ENCODE assay signal across 8 mouse cellular contexts in genomic region chr5:23418797-23419595, GRCm38 (mm10). TPM values are rescaled to one million over a fixed set of nuclear protein-coding genes. Genes with fewer than 3 reads are reported as not detected.
DNase-seq lines count a peak whose midpoint lies in the region; ATAC-seq lines count a peak whose summit lies in the region.

No protein-coding gene starts in this region.

- ATAC-seq in neural tube, embryonic 11.5 days (ENCODE audit: insufficient read depth, low FRiP score, low TSS enrichment), result no peak
- ATAC-seq in embryonic facial prominence, embryonic 15.5 days (ENCODE audit: insufficient number of reproducible peaks, low FRiP score, low TSS enrichment, low read depth), result no peak
- ATAC-seq in intestine, embryonic 15.5 days, result peak; percentile 24; the same call in 1 of the 2 replicates
- no peak for ATAC-seq in neural tube, embryonic 12.5 days (ENCODE audit: low FRiP score, low read depth)

- no peak for DNase-seq in neural tube, embryonic 11.5 days (ENCODE audit: low spot score)
- no peak for DNase-seq in neural tube, embryonic 10.5 days (ENCODE audit: extremely low spot score, low spot score)
- no peak for DNase-seq in urinary bladder, postnatal 25 days (ENCODE audit: low spot score)
- DNase-seq in frontal cortex, postnatal 25 days (ENCODE audit: low spot score in 2 of 2), result no peak
- DNase-seq in layer of hippocampus, adult 9-11 months, result no peak

- peak overlapping the region; percentile 43 for H3K9ac ChIP-seq in neural tube, embryonic 11.5 days (ENCODE audit: low read length)
- H3K9ac ChIP-seq in embryonic facial prominence, embryonic 15.5 days, result peak overlapping the region; percentile 50; the same call in 1 of the 2 replicates
- peak overlapping the region; percentile 70; the same call in 1 of the 2 replicates for H3K9ac ChIP-seq in intestine, embryonic 15.5 days
- H3K9ac ChIP-seq in neural tube, embryonic 12.5 days, result peak overlapping the region; percentile 76; the same call in 1 of the 2 replicates

- H3K4me1 ChIP-seq in neural tube, embryonic 11.5 days (ENCODE audit: control insufficient read depth, insufficient read depth, low read length), result peaks cover 46% of the 10 kb centered on the region
- peaks cover 63% of the 10 kb centered on the region for H3K4me1 ChIP-seq in embryonic facial prominence, embryonic 15.5 days
- H3K4me1 ChIP-seq in intestine, embryonic 15.5 days (replicated peaks), result peaks cover 39% of the 10 kb centered on the region
- H3K4me1 ChIP-seq in neural tube, embryonic 12.5 days, result peaks cover 61% of the 10 kb centered on the region

- H3K9me3 ChIP-seq in neural tube, embryonic 11.5 days (ENCODE audit: control insufficient read depth, low read length), result no peaks in the 10 kb centered on the region
- H3K9me3 ChIP-seq in embryonic facial prominence, embryonic 15.5 days (replicated peaks), result no peaks in the 10 kb centered on the region
- H3K9me3 ChIP-seq in intestine, embryonic 15.5 days, result no peaks in the 10 kb centered on the region
- H3K9me3 ChIP-seq in neural tube, embryonic 12.5 days, result no peaks in the 10 kb centered on the region

- H3K4me3 ChIP-seq in neural tube, embryonic 11.5 days (ENCODE audit: low read depth, low read length), result peak overlapping the region; percentile 38
- H3K4me3 ChIP-seq in embryonic facial prominence, embryonic 15.5 days (replicated peaks), result peak overlapping the region; percentile 57
- H3K4me3 ChIP-seq in intestine, embryonic 15.5 days (replicated peaks), result peak overlapping the region; percentile 56
- peak overlapping the region; percentile 46 for H3K4me3 ChIP-seq in neural tube, embryonic 12.5 days

- H3K27me3 ChIP-seq in neural tube, embryonic 11.5 days (ENCODE audit: control insufficient read depth, insufficient read depth, low read length), result no peaks in the 10 kb centered on the region
- no peaks in the 10 kb centered on the region for H3K27me3 ChIP-seq in embryonic facial prominence, embryonic 15.5 days
- no peaks in the 10 kb centered on the region for H3K27me3 ChIP-seq in intestine, embryonic 15.5 days (replicated peaks)
- no peaks in the 10 kb centered on the region for H3K27me3 ChIP-seq in neural tube, embryonic 12.5 days (replicated peaks)

- peak overlapping the region; percentile 74 for H3K27ac ChIP-seq in neural tube, embryonic 11.5 days (ENCODE audit: low read depth, low read length)
- peak overlapping the region; percentile 94 for H3K27ac ChIP-seq in embryonic facial prominence, embryonic 15.5 days (replicated peaks)
- peak overlapping the region; percentile 96 for H3K27ac ChIP-seq in intestine, embryonic 15.5 days
- H3K27ac ChIP-seq in neural tube, embryonic 12.5 days, result 0 out of 2 replicates have a peak overlapping the region, but pooled peaks have one; percentile 74

- peak overlapping the region; percentile 55 for H3K4me2 ChIP-seq in neural tube, embryonic 11.5 days (ENCODE audit: low read depth)
- H3K4me2 ChIP-seq in embryonic facial prominence, embryonic 15.5 days (replicated peaks), result peak overlapping the region; percentile 72
- peak overlapping the region; percentile 85 for H3K4me2 ChIP-seq in intestine, embryonic 15.5 days (replicated peaks)
- peak overlapping the region; percentile 63 for H3K4me2 ChIP-seq in neural tube, embryonic 12.5 days (replicated peaks)

- 6% methylated on average over 18 of the region's 18 CpGs for WGBS in neural tube, embryonic 11.5 days
- 3% methylated on average over 18 of the region's 18 CpGs for WGBS in embryonic facial prominence, embryonic 15.5 days
- 3% methylated on average over 18 of the region's 18 CpGs for WGBS in intestine, embryonic 15.5 days
- 4% methylated on average over 18 of the region's 18 CpGs for WGBS in neural tube, embryonic 12.5 days

- H3K36me3 ChIP-seq in neural tube, embryonic 11.5 days (ENCODE audit: control insufficient read depth, insufficient read depth, low read length), result no peaks in the 10 kb centered on the region
- peaks cover 11% of the 10 kb centered on the region for H3K36me3 ChIP-seq in embryonic facial prominence, embryonic 15.5 days
- no peaks in the 10 kb centered on the region; the same call in none of the 2 replicates for H3K36me3 ChIP-seq in intestine, embryonic 15.5 days
- H3K36me3 ChIP-seq in neural tube, embryonic 12.5 days, result peaks cover 10% of the 10 kb centered on the region; the same call in 1 of the 2 replicates

RNA-seq across cellular contexts. Expression of gene Kmt2e, which starts 15.2 kb away (rescaled TPM):
- 102 and 105 TPM in 2 replicates for polyA plus RNA-seq in neural tube, embryonic 11.5 days (2014; fragmentation: Nextera tagmentation; extraction: Ambion mirVana)
- polyA plus RNA-seq in embryonic facial prominence, embryonic 15.5 days (2015; fragmentation: Nextera tagmentation; extraction: Ambion mirVana), result 105 and 109 TPM in 2 replicates
- polyA plus RNA-seq in intestine, embryonic 15.5 days (2015; fragmentation: Nextera tagmentation; extraction: Ambion mirVana), result 77.2 and 86.4 TPM in 2 replicates
- polyA plus RNA-seq in neural tube, embryonic 12.5 days (2016; fragmentation: Nextera tagmentation; extraction: Ambion mirVana), result 142 and 145 TPM in 2 replicates
